Mouse (Mus musculus) liver, embryonic 14.5 days (tissue): ENCODE data around the gene Ttc16.

Experiments
- CTCF ChIP-seq: IDR thresholded peaks from 2 replicates; pipeline ENCODE4 v1.5.1; 2016; ENCODE audit warnings: antibody characterized with exemption, low read depth, control low read depth
- EP300 ChIP-seq: IDR thresholded peaks from 2 replicates; pipeline ENCODE4 v1.6.1; 2016; ENCODE audit warnings: antibody characterized with exemption, low read depth

- TF ChIP-seq CTCF (no peak), EP300 (no peak)
These were observed 52.9 kb downstream of the Ttc16 start for GRCm38 (mm10) chr2:32722581-32722980.
